Mouse (Mus musculus): ENCODE measurements around the gene 4930453N24Rik.

The 4930453N24Rik gene

DNA sequence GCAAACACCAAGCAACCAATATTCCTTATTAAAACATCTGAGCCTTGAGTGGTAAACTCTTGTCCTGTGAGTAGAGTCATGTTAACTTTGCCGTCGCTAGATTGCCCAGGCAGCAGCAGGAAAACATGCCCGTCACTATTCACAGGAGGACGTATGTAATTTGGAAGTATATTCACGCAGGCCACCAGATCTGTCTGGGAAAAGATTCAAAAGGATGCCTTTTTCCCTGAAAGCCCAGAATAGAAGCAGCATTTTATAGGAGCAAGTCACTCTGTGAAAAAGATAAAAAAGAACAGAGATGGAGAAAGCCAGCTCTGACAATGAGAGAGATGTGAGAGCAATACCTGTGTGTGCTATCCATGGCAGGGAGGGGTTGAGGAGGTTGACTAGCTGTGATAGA lies 49.4 kb downstream of the 4930453N24Rik start:
- no peak for DNase-seq

DNA sequence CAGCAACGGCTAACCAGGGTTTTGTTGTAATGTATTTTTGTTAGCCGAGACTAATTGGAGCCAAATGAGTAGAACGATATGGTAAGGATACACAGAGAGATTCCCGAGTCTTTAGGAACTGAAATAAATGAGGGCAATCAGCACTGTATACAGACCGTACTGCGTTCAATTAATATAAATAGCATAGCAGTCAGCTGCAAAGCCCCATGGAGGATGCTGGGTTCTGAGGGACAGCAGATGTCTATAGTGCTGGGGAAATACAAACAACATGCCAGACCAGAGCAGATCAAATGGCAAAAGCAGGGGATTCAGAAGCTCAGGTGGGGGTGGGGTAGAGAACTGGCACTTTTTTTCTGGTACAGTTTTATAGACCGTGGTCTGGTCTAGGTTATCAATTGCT lies 51.9 kb downstream of the 4930453N24Rik start:
- DNase-seq = no peak

DNA sequence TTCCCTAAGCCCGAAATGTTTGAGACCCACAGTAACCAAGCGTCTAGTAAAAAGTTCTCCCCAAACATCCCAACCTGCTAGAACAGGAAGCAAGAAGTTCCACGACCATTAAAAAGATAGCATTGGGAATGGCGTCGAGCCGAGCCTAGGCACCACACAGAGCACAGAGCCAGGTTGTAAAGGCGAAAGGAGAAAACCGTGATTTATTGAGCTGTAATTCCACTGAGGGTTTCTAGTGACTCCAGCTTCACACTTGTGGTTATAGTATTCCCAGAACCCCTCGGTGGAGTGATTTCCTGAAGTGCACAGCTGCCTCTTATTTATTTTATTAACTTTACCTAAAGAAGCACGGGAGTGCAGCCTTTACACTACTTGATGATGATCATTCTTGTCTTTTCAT lies 53.1 kb downstream of the 4930453N24Rik start:
- no peak for DNase-seq

DNA sequence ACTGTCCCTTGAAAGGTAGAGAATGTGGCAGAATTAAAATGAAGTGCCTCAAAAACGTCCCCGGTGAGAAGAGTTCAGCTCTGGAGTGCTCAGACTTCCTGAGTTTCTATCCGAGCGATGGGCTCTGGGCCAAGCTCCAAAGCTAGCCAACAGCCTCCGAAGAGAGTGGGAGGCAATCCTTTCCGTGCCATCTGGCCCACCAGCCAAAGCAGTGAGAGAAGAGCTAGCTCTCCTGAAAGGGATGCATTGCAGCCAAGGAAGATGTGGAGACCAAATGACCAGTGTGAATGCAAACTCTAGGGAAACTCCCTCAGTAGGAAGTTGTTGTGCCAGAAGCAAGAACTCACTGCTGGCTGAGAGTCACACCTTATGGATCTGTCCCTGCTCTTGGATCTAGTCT lies 59.1 kb downstream of the 4930453N24Rik start:
- no peak for DNase-seq
